Mouse (Mus musculus) spleen, adult 2 months (tissue): ENCODE data around the gene Cgrrf1. TPM values are rescaled to one million over a fixed set of nuclear protein-coding genes. Genes with fewer than 3 reads are reported as not detected.

Experiments
- DNase-seq, 2 experiments: peaks; one replicate each; pipeline versions ENCODE4 v3.0.0 to v3.0.0-alpha.2; 2012 to 2021; ENCODE audit warnings: low spot score in 2 of 2, low read depth in 1 of 2
- H3K27ac ChIP-seq: fragments of 200-500 bp; 2 replicates; pipeline ENCODE4 v1.5.1; 2012; ENCODE audit warnings: low read length, inconsistent platforms; ENCODE audit not compliant: insufficient read depth
- H3K27me3 ChIP-seq: fragments of 200-500 bp; 2 replicates; pipeline ENCODE4 v1.6.1; 2012; ENCODE audit warnings: mild to moderate bottlenecking, moderate library complexity, low read length, inconsistent platforms; ENCODE audit not compliant: control insufficient read depth, insufficient read depth
- H3K36me3 ChIP-seq: fragments of 200-500 bp; 2 replicates; pipeline ENCODE4 v1.6.1; 2012; ENCODE audit warnings: mild to moderate bottlenecking, low read length, inconsistent platforms; ENCODE audit not compliant: control insufficient read depth, insufficient read depth
- H3K4me1 ChIP-seq: fragments of 200-500 bp; 2 replicates; pipeline ENCODE4 v1.6.1; 2011; ENCODE audit warnings: inconsistent platforms; ENCODE audit not compliant: control insufficient read depth, insufficient read depth, insufficient read length
- H3K4me3 ChIP-seq: fragments of 200-500 bp; 2 replicates; pipeline ENCODE4 v1.5.1; 2011; ENCODE audit warnings: mild to moderate bottlenecking, inconsistent platforms; ENCODE audit not compliant: insufficient read depth, insufficient read length; ENCODE audit errors: extremely low read depth
- CTCF ChIP-seq: fragments of 200-500 bp; IDR thresholded peaks from 2 replicates; pipeline ENCODE4 v1.5.1; 2011; ENCODE audit warnings: mild to moderate bottlenecking, inconsistent platforms; ENCODE audit not compliant: insufficient read depth, insufficient read length, insufficient replicate concordance; ENCODE audit errors: extremely low read depth
- POLR2A ChIP-seq: fragments of 200-500 bp; IDR thresholded peaks from 2 replicates; pipeline ENCODE4 v1.6.1; 2011; ENCODE audit warnings: low read depth, low read length, inconsistent platforms
- WGBS: fragments of 180-500 bp; shearing (Covaris S2); methylation state at CpG from one replicate; pipeline ENCODE4 v1.1.7; 2018; 5-methylcytosine and 5-hydroxymethylcytosine counted together
- polyA plus RNA-seq: library from polyadenylated mRNA; depleted of rRNA; stranded (reverse); fragments of >200 nt; gene quantifications from 2 replicates; pipeline ENCODE4 v1.2.3, GENCODE M21; 2012

Cgrrf1 gene
- polyA plus RNA-seq, 1 experiment = 7.3 TPM

- TF ChIP-seq CTCF (no peak), POLR2A (no peak)
- 96% methylated on average over 11 of the region's 11 CpGs for WGBS
Observed at GRCm38 (mm10) chr14:46845706-46846105, 13.8 kb downstream of the Cgrrf1 start.

GRCm38 (mm10) chr14:46848063-46848590 lies 16.2 kb downstream of the Cgrrf1 start:
- Histone ChIP-seq H3K4me3 (no peak overlapping the region), H3K36me3 (0 out of 2 replicates have a peak, but pooled peaks cover 1% of the 10 kb centered on the region), H3K4me1 (no peaks in the 10 kb centered on the region), H3K27me3 (no peaks in the 10 kb centered on the region), H3K27ac (no peak overlapping the region)
- DNase-seq = no peak
- no peak for TF ChIP-seq POLR2A
- no peak for TF ChIP-seq CTCF
- WGBS = 94% methylated on average over 4 of the region's 4 CpGs

More at GRCm38 (mm10) chr14:46845706-46846105, 13.8 kb downstream of the Cgrrf1 start:
- Histone ChIP-seq H3K27me3 (no peaks in the 10 kb centered on the region), H3K4me3 (no peak overlapping the region), H3K27ac (no peak overlapping the region), H3K36me3 (peaks cover 11% of the 10 kb centered on the region; the same call in 1 of the 2 replicates), H3K4me1 (no peaks in the 10 kb centered on the region)
- no peak for DNase-seq

GRCm38 (mm10) chr14:46848736-46849135 lies 16.8 kb downstream of the Cgrrf1 start:
- DNase-seq = no peak
- no peak overlapping the region for H3K4me3 ChIP-seq
- 0 out of 2 replicates have a peak, but pooled peaks cover 2% of the 10 kb centered on the region for H3K36me3 ChIP-seq
- TF ChIP-seq POLR2A = no peak
- H3K27ac ChIP-seq = no peak overlapping the region
- H3K4me1 ChIP-seq = no peaks in the 10 kb centered on the region
- no peaks in the 10 kb centered on the region for H3K27me3 ChIP-seq
- 90% methylated on average over 5 of the region's 5 CpGs for WGBS

- DNase-seq = no peak
- H3K36me3 ChIP-seq = peaks cover 4% of the 10 kb centered on the region; the same call in 1 of the 2 replicates
- TF ChIP-seq POLR2A (no peak), CTCF (no peak)
- no peaks in the 10 kb centered on the region for H3K4me1 ChIP-seq
- H3K27me3 ChIP-seq = no peaks in the 10 kb centered on the region
- no peak overlapping the region for H3K27ac ChIP-seq
- H3K4me3 ChIP-seq = no peak overlapping the region
- 84% methylated on average over 1 of the region's 1 CpGs for WGBS
Observed at GRCm38 (mm10) chr14:46849769-46850168, 17.8 kb downstream of the Cgrrf1 start.

GRCm38 (mm10) chr14:46853677-46854076 lies 21.8 kb downstream of the Cgrrf1 start:
- Histone ChIP-seq H3K27me3 (no peaks in the 10 kb centered on the region), H3K36me3 (peaks cover 3% of the 10 kb centered on the region; the same call in 1 of the 2 replicates), H3K27ac (no peak overlapping the region), H3K4me1 (no peaks in the 10 kb centered on the region), H3K4me3 (no peak overlapping the region)
- DNase-seq = no peak
- TF ChIP-seq CTCF (no peak), POLR2A (no peak)
- 97% methylated on average over 11 of the region's 11 CpGs for WGBS

GRCm38 (mm10) chr14:46862922-46863321 lies 31.0 kb downstream of the Cgrrf1 start:
- Histone ChIP-seq H3K36me3 (no peaks in the 10 kb centered on the region), H3K4me3 (no peak overlapping the region), H3K4me1 (no peaks in the 10 kb centered on the region), H3K27me3 (no peaks in the 10 kb centered on the region), H3K27ac (no peak overlapping the region)
- WGBS = 76% methylated on average over 5 of the region's 5 CpGs
- TF ChIP-seq CTCF (no peak), POLR2A (no peak)
- DNase-seq = no peak

- H3K27ac ChIP-seq = no peak overlapping the region
- no peaks in the 10 kb centered on the region for H3K36me3 ChIP-seq
- peaks cover 28% of the 10 kb centered on the region for H3K27me3 ChIP-seq
- 8% methylated on average over 10 of the region's 10 CpGs for WGBS
- peak in 1 of 2 experiments; percentile 45 for DNase-seq
- no peak for TF ChIP-seq POLR2A
- peak; percentile 61; the same call in 1 of the 2 replicates for TF ChIP-seq CTCF
- H3K4me1 ChIP-seq = peaks cover 4% of the 10 kb centered on the region
- H3K4me3 ChIP-seq = no peak overlapping the region
Observed at GRCm38 (mm10) chr14:46880935-46881334, 49.0 kb downstream of the Cgrrf1 start.
